Mouse (Mus musculus) MN1 (cell line): Measurements from ENCODE around the gene Epb41l4b.

Experiments
- DNase-seq: peaks from one replicate; pipeline ENCODE4 v3.0.0-alpha.2; 2016; ENCODE audit warnings: low spot score

The Epb41l4b gene

GRCm38 (mm10) chr4:57010919-57011318 is 132.3 kb downstream of the Epb41l4b start:
- no peak for DNase-seq

- no peak for DNase-seq
Measured at GRCm38 (mm10) chr4:57010425-57010824, 132.8 kb downstream of the Epb41l4b start.

GRCm38 (mm10) chr4:57007717-57008116 is 135.5 kb downstream of the Epb41l4b start:
- DNase-seq, result no peak

- no peak for DNase-seq
Measured at GRCm38 (mm10) chr4:57005011-57005410, 138.2 kb downstream of the Epb41l4b start.

- no peak for DNase-seq
Measured at GRCm38 (mm10) chr4:57003886-57004285, 139.4 kb downstream of the Epb41l4b start.

GRCm38 (mm10) chr4:57002751-57003150 is 140.5 kb downstream of the Epb41l4b start:
- no peak for DNase-seq

- DNase-seq, result no peak
Measured at GRCm38 (mm10) chr4:57001437-57001836, 141.8 kb downstream of the Epb41l4b start.

- no peak for DNase-seq
Measured at GRCm38 (mm10) chr4:56993331-56993730, 149.9 kb downstream of the Epb41l4b start.

- DNase-seq, result no peak
Measured at GRCm38 (mm10) chr4:56991951-56992350, 151.3 kb downstream of the Epb41l4b start.

GRCm38 (mm10) chr4:56990215-56990584 is 153.0 kb downstream of the Epb41l4b start, which contains the start of gene Frrs1l:
TSS of gene Frrs1l (minus strand) at chr4:56990391.
- no peak for DNase-seq

- no peak for DNase-seq
Measured at GRCm38 (mm10) chr4:56989431-56990214, 153.6 kb downstream of the Epb41l4b start.

GRCm38 (mm10) chr4:56965586-56966179 is 177.6 kb downstream of the Epb41l4b start:
- DNase-seq, result no peak

- no peak for DNase-seq
Measured at GRCm38 (mm10) chr4:56963687-56964086, 179.6 kb downstream of the Epb41l4b start.

GRCm38 (mm10) chr4:56961320-56961925 is 181.8 kb downstream of the Epb41l4b start:
- DNase-seq, result no peak

- no peak for DNase-seq
Measured at GRCm38 (mm10) chr4:56957518-56957917, 185.7 kb downstream of the Epb41l4b start.

GRCm38 (mm10) chr4:56953235-56953634 is 190.0 kb downstream of the Epb41l4b start:
- DNase-seq, result no peak

GRCm38 (mm10) chr4:56951701-56952100 is 191.5 kb downstream of the Epb41l4b start:
- no peak for DNase-seq

GRCm38 (mm10) chr4:56949494-56949893 is 193.7 kb downstream of the Epb41l4b start:
- DNase-seq, result no peak

GRCm38 (mm10) chr4:56946641-56947640 is 196.3 kb downstream of the Epb41l4b start, which contains the start of gene Tmem245:
TSS of gene Tmem245 (minus strand) at chr4:56947437.
- DNase-seq, result peak; percentile 91

- no peak for DNase-seq
Measured at GRCm38 (mm10) chr4:56946180-56946579, 197.1 kb downstream of the Epb41l4b start.

GRCm38 (mm10) chr4:56944286-56944685 is 199.0 kb downstream of the Epb41l4b start:
- DNase-seq, result peak; percentile 41

GRCm38 (mm10) chr4:56943258-56943657 is 200.0 kb downstream of the Epb41l4b start:
- DNase-seq, result no peak
